Mouse (Mus musculus): Measurements from ENCODE around the gene Brap. TPM values are rescaled to one million over a fixed set of nuclear protein-coding genes. Genes with fewer than 3 reads are reported as not detected.
"Not testable (repeated sequence)": the region's sequence is repeated elsewhere in the genome, so short reads cannot be mapped to it uniquely, and the experiment has no call there.

Brap gene
- total RNA-seq, 2 experiments from 2014 or later, result 22.9 to 25.1 TPM

GRCm38 (mm10) chr5:121664971-121665370, 4.6 kb downstream of the Brap start:
- intact Hi-C loops (cut with DNase I; ENCODE audit: low total_unique reads), result no loop called here
- no peak for DNase-seq

- intact Hi-C loops (cut with DNase I; ENCODE audit: low total_unique reads), result no loop called here
These were observed 6.7 kb downstream of the Brap start for GRCm38 (mm10) chr5:121667067-121667466.

GRCm38 (mm10) chr5:121668411-121668810, 8.0 kb downstream of the Brap start:
- DNase-seq, result no peak
- intact Hi-C loops (cut with DNase I; ENCODE audit: low total_unique reads), result no loop called here

More at GRCm38 (mm10) chr5:121667067-121667466, 6.7 kb downstream of the Brap start:
- DNase-seq, result no peak

- intact Hi-C loops (cut with DNase I; ENCODE audit: low total_unique reads), result no loop called here
- DNase-seq, result no peak
These were observed 10.0 kb downstream of the Brap start for GRCm38 (mm10) chr5:121670412-121670811.

- DNase-seq, result no peak
- intact Hi-C loops (cut with DNase I; ENCODE audit: low total_unique reads), result no loop called here
These were observed 21.9 kb downstream of the Brap start for GRCm38 (mm10) chr5:121682250-121682649.

- DNase-seq, result no peak
- intact Hi-C loops (cut with DNase I; ENCODE audit: low total_unique reads), result no loop called here
These were observed 25.1 kb downstream of the Brap start for GRCm38 (mm10) chr5:121685495-121685894.

GRCm38 (mm10) chr5:121686113-121686898, 25.9 kb downstream of the Brap start:
- no peak for DNase-seq
- intact Hi-C loops (cut with DNase I; ENCODE audit: low total_unique reads), result no loop called here

- intact Hi-C loops (cut with DNase I; ENCODE audit: low total_unique reads), result loop anchor here (10.0 kb wide), 1 partner anchor 1906 kb away; no protein-coding TSS in a partner anchor
These were observed 30.3 kb downstream of the Brap start for GRCm38 (mm10) chr5:121690482-121691211.

GRCm38 (mm10) chr5:121691436-121691835, 31.1 kb downstream of the Brap start:
- not testable (repeated sequence) for DNase-seq
- intact Hi-C loops (cut with DNase I; ENCODE audit: low total_unique reads), result loop anchor here (10.0 kb wide), 1 partner anchor 1907 kb away; no protein-coding TSS in a partner anchor

More at GRCm38 (mm10) chr5:121690482-121691211, 30.3 kb downstream of the Brap start:
- peak; percentile 57 for DNase-seq

- intact Hi-C loops (cut with DNase I; ENCODE audit: low total_unique reads), result loop anchor here (10.0 kb wide), 1 partner anchor 1908 kb away; no protein-coding TSS in a partner anchor
These were observed 32.5 kb downstream of the Brap start for GRCm38 (mm10) chr5:121692897-121693296.

GRCm38 (mm10) chr5:121696761-121697160, 36.4 kb downstream of the Brap start:
- intact Hi-C loops (cut with DNase I; ENCODE audit: low total_unique reads), result loop anchor here (10.0 kb wide), 1 partner anchor 1912 kb away; no protein-coding TSS in a partner anchor

More at GRCm38 (mm10) chr5:121692897-121693296, 32.5 kb downstream of the Brap start:
- DNase-seq, result no peak

GRCm38 (mm10) chr5:121699891-121700290, 39.5 kb downstream of the Brap start:
- intact Hi-C loops (cut with DNase I; ENCODE audit: low total_unique reads), result loop anchor here (10.0 kb wide), 1 partner anchor 1915 kb away; no protein-coding TSS in a partner anchor
- no peak for DNase-seq

More at GRCm38 (mm10) chr5:121696761-121697160, 36.4 kb downstream of the Brap start:
- DNase-seq, result no peak

GRCm38 (mm10) chr5:121700496-121700895, 40.1 kb downstream of the Brap start:
- intact Hi-C loops (cut with DNase I; ENCODE audit: low total_unique reads), result no loop called here
- DNase-seq, result peak; percentile 51

GRCm38 (mm10) chr5:121701111-121701769, 40.9 kb downstream of the Brap start:
- intact Hi-C loops (cut with DNase I; ENCODE audit: low total_unique reads), result no loop called here

GRCm38 (mm10) chr5:121703341-121703740, 43.0 kb downstream of the Brap start:
- intact Hi-C loops (cut with DNase I; ENCODE audit: low total_unique reads), result no loop called here

More at GRCm38 (mm10) chr5:121701111-121701769, 40.9 kb downstream of the Brap start:
- no peak for DNase-seq

GRCm38 (mm10) chr5:121704512-121705248, 44.3 kb downstream of the Brap start:
- DNase-seq, result no peak
- intact Hi-C loops (cut with DNase I; ENCODE audit: low total_unique reads), result no loop called here

More at GRCm38 (mm10) chr5:121703341-121703740, 43.0 kb downstream of the Brap start:
- no peak for DNase-seq

GRCm38 (mm10) chr5:121710402-121710801, 50.0 kb downstream of the Brap start:
- intact Hi-C loops (cut with DNase I; ENCODE audit: low total_unique reads), result no loop called here
- no peak for DNase-seq

GRCm38 (mm10) chr5:121710851-121711173, 50.4 kb downstream of the Brap start:
- intact Hi-C loops (cut with DNase I; ENCODE audit: low total_unique reads), result no loop called here

More at GRCm38 (mm10) chr5:121710851-121711173, 50.4 kb downstream of the Brap start:
- no peak for DNase-seq
